Mouse (Mus musculus) erythroblast, embryonic 14.5 days (primary cell): ENCODE results near the gene Gm49403. TPM values are rescaled to one million over a fixed set of nuclear protein-coding genes. Genes with fewer than 3 reads are reported as not detected.
"Not testable (repeated sequence)": the region's sequence is repeated elsewhere in the genome, so short reads cannot be mapped to it uniquely, and the experiment has no call there.

Experiments
- H3K27me3 ChIP-seq: 2 replicates; pipeline ENCODE4 v1.6.1; 2012; ENCODE audit warnings: inconsistent platforms; ENCODE audit not compliant: control insufficient read depth
- H3K36me3 ChIP-seq: 2 replicates; pipeline ENCODE4 v1.6.1; 2012; ENCODE audit warnings: mild to moderate bottlenecking, inconsistent platforms; ENCODE audit not compliant: control insufficient read depth
- H3K4me1 ChIP-seq: 2 replicates; pipeline ENCODE4 v1.6.1; 2012; ENCODE audit warnings: inconsistent platforms; ENCODE audit not compliant: control insufficient read depth
- H3K4me3 ChIP-seq: replicated peaks from 2 replicates; pipeline ENCODE3; 2012; ENCODE audit warnings: moderate library complexity, mild to moderate bottlenecking, inconsistent platforms
- H3K9me3 ChIP-seq: 2 replicates; pipeline ENCODE4 v1.6.1; 2012; ENCODE audit warnings: low read length, inconsistent platforms, mixed read lengths; ENCODE audit not compliant: control insufficient read depth
- GATA1 ChIP-seq: IDR thresholded peaks from 2 replicates; pipeline ENCODE4 v1.6.1; 2012; ENCODE audit warnings: low read length, inconsistent platforms, mixed read lengths
- TAL1 ChIP-seq: IDR thresholded peaks from 3 replicates; pipeline ENCODE4 v1.6.1; 2012; ENCODE audit warnings: low read length, inconsistent platforms, mixed read lengths
- polyA plus RNA-seq: library from polyadenylated mRNA; stranded (reverse); fragments of >175 nt; gene quantifications from 2 replicates; pipeline ENCODE4 v1.2.3, GENCODE M21; 2012

The Gm49403 gene
- polyA plus RNA-seq, 1 experiment, result not detected

GRCm38 (mm10) chr19:8888511-8889385 is 5.0 kb downstream of the Gm49403 start, which contains the start of the genes 1810009A15Rik and Gm49416:
Gene 1810009A15Rik (plus strand): TSS chr19:8888853.
Gene Gm49416 (plus strand): TSS chr19:8888926.
- Histone ChIP-seq H3K4me1 (peaks cover 63% of the 10 kb centered on the region), H3K4me3 (peak within 1 kb of the TSS; percentile 72), H3K9me3 (no peaks in the 10 kb centered on the region), H3K36me3 (peaks cover 20% of the 10 kb centered on the region), H3K27me3 (no peaks in the 10 kb centered on the region)
- TF ChIP-seq TAL1 (no peak), GATA1 (no peak)

- Histone ChIP-seq H3K4me3 (peak within 1 kb of the TSS; percentile 85), H3K4me1 (peaks cover 81% of the 10 kb centered on the region), H3K9me3 (peaks cover 3% of the 10 kb centered on the region; the same call in 1 of the 2 replicates), H3K36me3 (peaks cover 53% of the 10 kb centered on the region), H3K27me3 (no peaks in the 10 kb centered on the region)
- TF ChIP-seq GATA1 (no peak), TAL1 (no peak)
Observed at GRCm38 (mm10) chr19:8892829-8893766, 9.4 kb downstream of the Gm49403 start, which contains the start of gene Ints5. Gene Ints5 (plus strand): TSS chr19:8893005.

GRCm38 (mm10) chr19:8895397-8895960 is 11.7 kb downstream of the Gm49403 start:
- TF ChIP-seq GATA1 (no peak), TAL1 (no peak)
- H3K36me3 ChIP-seq, result peaks cover 56% of the 10 kb centered on the region
- peaks cover 84% of the 10 kb centered on the region for H3K4me1 ChIP-seq
- no peak overlapping the region for H3K4me3 ChIP-seq
- H3K9me3 ChIP-seq, result peaks cover 3% of the 10 kb centered on the region; the same call in 1 of the 2 replicates
- no peaks in the 10 kb centered on the region for H3K27me3 ChIP-seq

- not testable (repeated sequence) for H3K9me3 ChIP-seq, H3K4me3 ChIP-seq, H3K27me3 ChIP-seq
- H3K4me1 ChIP-seq, result peaks cover 81% of the 10 kb centered on the region
- peaks cover 56% of the 10 kb centered on the region for H3K36me3 ChIP-seq
Observed at GRCm38 (mm10) chr19:8896231-8896630, 12.5 kb downstream of the Gm49403 start.

- Histone ChIP-seq H3K4me1 (peaks cover 74% of the 10 kb centered on the region), H3K36me3 (peaks cover 61% of the 10 kb centered on the region), H3K4me3 (peak overlapping the region; percentile 70)
- not testable (repeated sequence) for H3K27me3 ChIP-seq, H3K9me3 ChIP-seq
Observed at GRCm38 (mm10) chr19:8897211-8897864, 13.6 kb downstream of the Gm49403 start.

DNA sequence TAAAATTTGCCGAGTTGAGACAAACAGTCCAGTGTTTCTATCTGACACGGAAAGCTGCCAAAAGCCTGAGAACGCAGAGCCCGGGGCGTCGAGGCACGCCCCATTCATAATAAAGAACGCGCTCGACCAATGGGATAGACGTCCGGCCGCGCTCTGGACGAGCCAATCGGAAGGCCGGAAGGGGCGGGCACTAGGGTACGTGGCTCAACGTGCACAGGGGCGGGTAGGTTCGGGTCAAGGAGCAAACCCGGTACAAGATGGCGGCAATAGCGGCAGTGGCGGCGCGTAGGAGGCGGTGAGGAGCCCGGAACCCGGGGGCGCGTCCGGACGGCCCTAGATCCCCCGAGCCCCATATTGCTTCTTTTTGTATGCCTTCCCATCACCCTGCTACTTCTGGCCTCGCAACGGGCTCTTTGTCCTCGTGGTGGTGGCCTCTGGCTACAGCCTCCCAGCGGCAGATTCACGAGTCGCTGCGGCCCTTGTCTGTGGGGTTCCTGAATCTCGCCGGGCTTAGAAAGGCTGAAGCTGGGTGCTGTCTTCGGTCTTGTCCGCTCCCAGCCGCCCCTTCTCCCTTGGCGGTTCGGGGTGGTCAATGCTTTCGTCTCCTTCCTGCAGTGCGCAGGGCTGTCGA is 14.2 kb downstream of the Gm49403 start, which contains the start of gene Ganab:
Gene Ganab (plus strand): TSS at position 207 of the 631 bp plus-strand sequence.
- no peaks in the 10 kb centered on the region for H3K27me3 ChIP-seq
- peaks cover 3% of the 10 kb centered on the region; the same call in 1 of the 2 replicates for H3K9me3 ChIP-seq
- peaks cover 70% of the 10 kb centered on the region for H3K4me1 ChIP-seq
- TF ChIP-seq GATA1 (no peak), TAL1 (no peak)
- peak within 1 kb of the TSS; percentile 70 for H3K4me3 ChIP-seq
- peaks cover 68% of the 10 kb centered on the region for H3K36me3 ChIP-seq

DNA sequence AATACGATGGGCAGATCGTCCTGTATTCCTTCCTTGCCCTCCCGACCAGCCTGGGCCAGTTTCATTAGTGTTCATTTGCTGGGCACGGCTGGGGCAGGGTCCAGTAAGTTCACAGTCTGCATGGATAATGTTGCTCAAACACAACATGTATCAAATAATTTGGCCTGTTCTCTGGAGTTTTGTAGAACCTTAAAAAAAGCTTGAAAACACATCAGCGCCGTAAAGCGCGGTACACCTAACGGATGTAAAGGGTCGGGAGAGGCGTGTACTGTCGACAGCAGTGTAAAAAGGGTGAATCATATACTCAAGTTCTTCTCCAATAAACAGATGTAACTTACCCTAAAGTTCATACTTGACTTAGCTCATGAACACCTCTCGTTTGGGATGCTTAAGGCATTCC is 14.8 kb downstream of the Gm49403 start:
- H3K4me1 ChIP-seq, result peaks cover 65% of the 10 kb centered on the region
- H3K4me3 ChIP-seq, result peak overlapping the region; percentile 70
- TF ChIP-seq TAL1 (no peak), GATA1 (no peak)

DNA sequence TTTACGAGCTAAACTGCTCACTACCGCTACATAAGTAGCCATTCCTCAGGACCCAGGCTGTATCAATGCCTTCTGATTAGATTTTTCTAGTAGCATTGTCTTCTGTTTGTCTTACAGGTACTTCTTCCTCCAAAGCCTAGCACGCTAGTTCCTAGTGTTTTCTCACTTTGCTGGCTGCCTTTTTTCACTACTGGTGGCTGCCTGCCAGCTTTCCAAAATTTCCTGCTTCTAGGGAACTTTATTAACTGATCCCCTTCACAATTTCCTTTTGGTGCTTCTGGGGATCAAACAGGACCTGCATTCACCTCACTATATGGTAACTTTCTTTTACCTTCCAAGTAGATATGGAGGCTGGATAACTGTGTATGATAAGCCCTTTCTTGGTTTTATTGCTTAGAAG is 15.3 kb downstream of the Gm49403 start:
- Histone ChIP-seq H3K4me3 (peak overlapping the region; percentile 70), H3K4me1 (peaks cover 60% of the 10 kb centered on the region)

More for the DNA sequence above, 14.8 kb downstream of the Gm49403 start:
- Histone ChIP-seq H3K36me3 (peaks cover 74% of the 10 kb centered on the region), H3K9me3 (peaks cover 3% of the 10 kb centered on the region; the same call in 1 of the 2 replicates), H3K27me3 (no peaks in the 10 kb centered on the region)

More for the DNA sequence above, 15.3 kb downstream of the Gm49403 start:
- TF ChIP-seq GATA1, result no peak
- no peaks in the 10 kb centered on the region for H3K27me3 ChIP-seq
- peaks cover 78% of the 10 kb centered on the region for H3K36me3 ChIP-seq
- H3K9me3 ChIP-seq, result peaks cover 3% of the 10 kb centered on the region; the same call in 1 of the 2 replicates
